Mouse (Mus musculus) T-cell, adult 2 months (primary cell): ENCODE measurements around the gene Mobp.
"Not testable (repeated sequence)": the region's sequence is repeated elsewhere in the genome, so short reads cannot be mapped to it uniquely, and the experiment has no call there.

Experiments
- DNase-seq: peaks from one replicate; pipeline ENCODE4 v3.0.0; 2022; ENCODE audit warnings: low spot score

Gene Mobp

DNA sequence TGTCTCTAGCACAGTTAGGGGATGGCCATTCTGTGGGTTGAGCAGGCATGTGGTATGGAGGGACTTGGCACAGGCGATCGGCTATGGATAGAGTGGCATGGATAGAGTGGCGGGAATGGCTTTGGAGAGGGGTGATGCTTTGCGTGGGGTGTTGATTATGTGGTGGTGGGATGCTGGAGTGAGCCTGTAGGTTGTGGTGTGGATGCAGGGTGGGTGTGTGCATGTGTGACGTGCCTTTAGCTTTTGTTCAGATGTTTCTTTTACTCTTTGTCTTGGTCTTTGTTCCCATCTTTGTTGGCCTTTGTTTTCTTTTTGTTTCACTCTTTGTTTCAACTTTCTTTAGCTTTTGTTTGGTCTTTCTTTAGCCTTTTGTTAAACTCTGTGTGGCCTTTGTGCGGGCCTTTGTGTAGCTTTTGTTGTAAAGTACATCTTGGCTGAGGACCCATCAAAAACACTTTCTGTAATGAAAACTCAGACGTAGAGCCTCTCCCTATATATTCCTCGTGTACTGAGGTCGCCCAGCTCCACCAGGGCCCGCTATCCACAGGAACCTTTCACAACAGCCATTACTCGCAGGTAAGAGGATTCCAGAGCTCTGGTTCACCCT lies at the start of gene Mobp:
Mobp (plus strand) TSS at position 486 of the 607 bp plus-strand sequence.
- no peak for DNase-seq

DNA sequence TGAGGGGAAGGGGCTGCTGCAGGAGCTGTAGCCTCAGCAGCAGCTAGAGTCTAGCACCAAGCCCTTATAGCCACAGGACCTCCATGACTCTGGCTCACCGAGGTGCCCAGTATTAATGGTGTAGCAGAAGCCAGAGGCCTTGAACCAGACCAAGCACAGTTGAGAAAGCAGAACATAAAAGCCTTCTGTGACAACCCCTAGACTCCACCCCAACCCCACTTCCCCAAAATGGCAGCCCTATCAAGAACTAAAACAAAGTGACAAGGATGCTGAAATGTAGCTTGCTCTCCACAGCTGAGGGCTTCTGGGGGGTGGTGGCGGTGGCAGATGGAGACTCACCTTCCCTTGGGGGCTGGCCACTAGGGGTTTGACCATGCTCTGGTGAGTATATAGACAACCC lies 48.3 kb upstream of the Mobp start:
- no peak for DNase-seq

DNA sequence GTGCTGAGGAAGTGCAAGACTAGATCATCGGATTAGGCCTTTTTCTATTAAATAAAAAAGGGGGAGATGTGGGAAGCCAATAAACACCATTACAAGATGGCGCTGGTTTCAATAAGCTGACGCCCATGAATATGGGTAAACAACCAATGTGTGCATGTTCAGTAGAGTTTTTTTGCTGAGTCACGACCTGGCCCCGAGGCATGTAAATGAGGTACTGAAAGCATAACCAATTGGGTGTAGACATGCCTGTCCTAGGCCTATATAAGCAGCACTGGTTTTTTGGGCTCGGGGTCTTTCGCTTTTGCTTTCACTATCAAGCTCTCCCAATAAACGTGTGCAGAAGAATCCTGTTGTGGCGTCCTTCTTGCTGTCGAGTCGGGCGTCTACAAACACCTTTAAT lies 40.6 kb upstream of the Mobp start:
- DNase-seq: not testable (repeated sequence)

DNA sequence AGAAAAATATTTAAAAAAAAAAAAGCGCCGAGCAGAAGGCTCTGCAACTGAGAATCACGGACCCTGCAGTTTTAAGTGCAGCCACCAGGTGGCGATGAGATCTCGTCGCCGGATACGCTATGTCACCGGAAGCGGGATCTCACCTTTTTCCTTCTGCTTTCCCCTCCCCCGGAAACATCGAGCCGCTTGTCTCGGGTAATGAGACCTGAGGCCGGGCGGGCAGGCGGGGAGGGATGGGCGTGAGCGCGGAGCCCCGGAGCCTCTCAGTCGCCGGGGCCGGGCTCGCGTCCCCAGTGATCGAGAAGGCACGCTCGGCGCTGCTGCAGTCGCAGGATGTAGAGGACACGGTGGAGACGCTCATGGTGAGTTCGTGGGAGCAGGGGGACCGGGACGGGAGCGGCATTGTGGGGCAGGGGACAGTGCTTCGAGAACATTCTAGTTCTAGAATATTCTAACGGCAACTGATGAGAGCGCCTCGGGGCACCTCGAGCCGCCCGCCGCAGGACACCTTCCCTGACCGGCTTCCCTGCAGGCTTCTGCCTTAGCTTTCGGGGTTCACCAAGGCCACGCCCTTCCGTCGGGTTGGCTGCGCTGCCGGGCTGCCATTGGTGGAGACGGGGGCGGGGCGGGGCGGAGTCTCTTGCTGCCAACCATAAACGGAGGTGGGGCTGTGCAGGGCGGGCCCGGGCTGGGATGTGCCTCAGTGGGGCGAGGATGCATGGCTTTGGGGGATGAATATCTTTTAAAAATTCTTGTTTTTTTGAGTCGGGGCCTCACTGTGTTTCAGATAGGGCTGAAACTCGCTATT lies 39.1 kb upstream of the Mobp start, which contains the start of gene Slc25a38:
Slc25a38 (plus strand) TSS at position 164 of the 808 bp plus-strand sequence.
- DNase-seq: peak; percentile 93

DNA sequence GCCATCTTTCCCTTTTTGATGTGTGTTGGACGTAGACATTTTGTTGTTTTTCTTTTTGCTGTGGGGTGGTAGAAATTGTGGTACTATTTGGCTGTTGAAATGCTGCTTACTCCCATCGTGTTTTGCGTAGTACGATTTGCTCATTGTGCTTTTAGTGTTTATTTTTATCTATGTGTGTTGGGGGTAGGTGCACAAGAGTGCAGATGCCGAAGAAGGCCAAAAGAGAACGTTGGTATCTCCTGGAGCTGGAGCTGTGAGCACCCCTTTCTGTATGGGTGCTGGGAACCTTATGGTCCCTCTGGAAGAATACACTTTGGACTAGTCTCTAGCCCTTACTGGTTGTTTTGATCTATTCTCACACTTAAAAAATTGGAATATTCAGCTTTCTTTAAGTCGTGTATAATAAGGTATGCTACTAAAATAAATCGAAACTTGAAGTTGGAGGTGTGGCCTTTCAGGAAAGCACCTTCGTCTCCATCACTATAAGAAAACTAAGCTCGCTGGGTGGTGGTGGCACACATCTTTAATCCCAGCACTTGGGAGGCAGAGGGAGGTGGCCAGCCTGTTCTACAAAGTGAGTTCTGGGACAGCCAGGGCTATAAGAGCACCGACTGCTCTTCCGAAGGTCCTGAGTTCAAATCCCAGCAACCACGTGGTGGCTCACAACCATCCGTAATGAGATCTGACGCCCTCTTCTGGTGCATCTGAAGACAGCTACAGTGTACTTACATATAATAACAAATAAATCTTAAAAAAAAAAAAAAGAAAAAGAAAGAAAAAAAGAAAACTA lies 38.2 kb upstream of the Mobp start:
- DNase-seq: no peak

DNA sequence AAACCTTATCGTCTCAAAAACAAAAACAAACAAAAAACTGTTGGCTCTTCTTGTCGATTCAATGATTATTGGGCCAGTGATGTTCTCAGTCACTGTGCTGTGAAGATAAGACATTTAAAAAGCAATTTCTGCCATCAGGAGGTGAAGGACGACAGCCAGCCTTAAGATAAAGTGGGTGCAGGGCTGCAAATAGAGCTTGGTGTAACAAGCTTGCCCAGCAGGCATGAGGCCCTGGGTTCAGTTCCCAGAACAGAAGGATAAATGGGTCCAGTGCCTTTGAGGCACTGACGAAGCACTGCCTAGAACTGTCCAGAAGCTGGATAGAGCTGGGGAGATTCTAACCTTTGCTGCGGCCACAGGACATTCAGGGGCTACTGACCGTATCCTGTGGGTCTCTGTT lies 37.0 kb upstream of the Mobp start:
- DNase-seq: no peak

DNA sequence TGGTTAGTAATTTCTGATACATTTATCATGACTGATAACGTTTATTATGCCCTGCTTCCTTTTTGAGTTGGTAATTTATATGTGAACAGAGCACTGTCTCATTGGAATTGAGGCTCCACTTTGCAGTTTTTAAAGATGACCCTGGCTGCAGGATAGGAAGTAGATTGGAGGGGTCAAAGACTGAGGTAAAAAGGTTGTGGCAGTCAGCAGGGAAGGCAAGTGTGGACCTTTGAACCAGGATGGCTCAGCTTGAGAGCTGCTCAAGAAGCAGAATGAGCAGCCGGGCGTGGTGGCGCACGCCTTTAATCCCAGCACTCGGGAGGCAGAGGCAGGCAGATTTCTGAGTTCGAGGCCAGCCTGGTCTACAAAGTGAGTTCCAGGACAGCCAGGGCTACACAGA lies 36.1 kb upstream of the Mobp start:
- DNase-seq: no peak

DNA sequence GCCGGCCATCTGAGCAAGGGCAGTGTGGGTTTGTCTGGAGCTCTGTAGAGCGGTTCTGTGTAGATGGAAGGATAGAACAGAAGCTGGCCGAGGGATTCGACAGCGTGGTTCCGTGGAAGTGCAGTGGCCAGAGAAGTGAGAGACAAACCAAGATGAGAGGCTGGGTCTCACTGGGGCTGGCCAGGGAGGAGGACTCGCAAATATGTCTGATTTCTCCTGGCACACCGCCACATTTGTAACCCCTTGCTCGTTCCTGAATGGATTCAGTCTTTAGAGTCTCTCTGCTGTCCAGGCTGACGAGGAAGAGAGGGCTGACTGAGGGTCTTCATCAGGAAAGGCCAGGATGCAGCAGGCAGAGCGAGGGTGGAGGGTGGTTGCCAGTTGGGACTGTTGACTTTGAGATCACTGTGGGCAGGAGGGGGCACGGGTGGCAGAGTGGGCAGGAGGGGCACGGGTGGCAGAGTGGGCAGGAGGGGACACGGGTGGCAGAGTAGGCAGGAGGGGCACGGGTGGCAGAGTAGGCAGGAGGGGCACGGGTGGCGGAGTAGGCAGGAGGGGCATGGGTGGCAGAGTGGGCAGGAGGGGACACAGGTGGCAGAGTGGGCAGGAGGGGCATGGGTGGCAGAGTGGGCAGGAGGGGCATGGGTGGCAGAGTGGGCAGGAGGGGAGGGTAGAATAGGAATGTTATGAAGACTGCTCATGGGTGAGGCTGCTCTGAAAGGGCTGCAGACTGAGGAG lies 35.3 kb upstream of the Mobp start:
- DNase-seq: no peak

DNA sequence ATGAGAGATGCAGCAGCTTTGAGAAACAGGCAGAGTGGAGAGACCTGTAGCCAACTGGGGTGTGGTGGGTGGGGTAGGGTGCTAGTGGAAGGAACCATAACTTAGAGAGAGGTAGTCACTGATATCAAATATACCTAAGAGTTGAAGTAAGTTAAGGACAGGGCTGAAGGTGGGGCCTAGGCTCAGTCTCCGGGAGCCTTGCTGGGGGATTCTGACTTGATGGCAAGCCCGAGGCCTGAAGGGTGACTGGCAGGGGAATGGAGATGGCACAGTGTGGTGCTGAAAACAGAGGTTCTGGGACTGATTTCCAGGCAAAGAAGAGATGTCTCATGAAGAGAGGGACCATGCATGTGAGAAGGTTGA lies 34.7 kb upstream of the Mobp start:
- no peak for DNase-seq

DNA sequence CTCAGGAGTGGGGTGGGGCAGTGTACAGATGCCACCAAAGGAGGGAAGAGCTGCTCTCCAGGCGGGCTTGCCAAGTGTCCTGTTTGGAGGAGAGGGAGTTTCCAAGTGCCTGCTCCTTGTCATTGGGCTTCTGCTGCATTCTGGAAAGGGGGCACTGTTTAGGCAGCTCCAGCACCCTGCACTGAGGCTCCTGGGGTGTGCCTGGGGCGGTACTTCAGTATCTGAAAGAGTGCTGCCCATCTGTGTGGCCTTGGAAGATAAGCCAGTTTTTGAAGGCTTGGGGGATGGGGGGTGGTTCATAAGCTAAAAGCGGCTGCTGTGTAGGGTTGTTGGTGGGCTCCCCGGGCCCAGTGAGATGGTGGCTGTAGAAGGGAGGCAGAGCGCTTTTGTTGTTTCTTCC lies 33.9 kb upstream of the Mobp start:
- no peak for DNase-seq

DNA sequence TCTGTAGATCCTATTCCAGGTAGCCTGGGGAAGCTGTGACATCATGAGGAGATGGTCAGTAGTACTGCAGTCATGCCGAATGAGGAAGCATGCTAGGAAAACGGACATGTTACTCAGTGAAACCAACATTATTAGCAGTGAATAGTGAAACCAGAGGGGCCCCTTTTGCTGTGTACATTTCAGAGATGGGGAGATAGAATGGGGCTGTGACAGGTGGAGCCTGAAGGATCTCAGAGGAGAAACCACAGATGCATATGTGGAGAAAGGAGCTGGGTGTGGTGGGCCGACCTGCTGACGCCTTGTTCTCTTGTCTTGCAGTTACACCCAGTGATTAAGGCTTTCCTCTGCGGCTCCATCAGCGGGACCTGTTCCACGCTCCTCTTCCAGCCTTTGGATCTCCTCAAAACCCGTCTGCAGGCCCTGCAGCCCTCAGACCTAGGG lies 33.3 kb upstream of the Mobp start:
- no peak for DNase-seq

DNA sequence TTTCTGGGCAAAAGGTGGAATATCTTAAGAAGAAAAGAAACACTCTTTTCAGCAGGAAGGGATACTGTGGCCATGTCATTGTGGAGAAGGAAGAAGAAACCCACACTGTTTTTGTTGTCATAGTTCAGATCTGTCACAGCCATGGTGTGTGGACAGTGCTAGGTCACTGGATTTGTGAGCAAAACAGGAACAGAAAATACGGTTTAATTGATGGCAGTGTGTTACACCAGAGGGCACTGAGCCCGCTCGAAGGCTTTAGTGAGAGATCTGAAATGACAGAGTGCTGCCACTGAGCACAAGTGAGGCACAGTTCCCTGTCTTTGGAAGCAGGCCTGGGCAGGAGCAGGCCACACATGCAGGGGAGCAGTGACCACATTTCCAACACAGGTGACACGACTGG lies 31.3 kb upstream of the Mobp start:
- DNase-seq: no peak

DNA sequence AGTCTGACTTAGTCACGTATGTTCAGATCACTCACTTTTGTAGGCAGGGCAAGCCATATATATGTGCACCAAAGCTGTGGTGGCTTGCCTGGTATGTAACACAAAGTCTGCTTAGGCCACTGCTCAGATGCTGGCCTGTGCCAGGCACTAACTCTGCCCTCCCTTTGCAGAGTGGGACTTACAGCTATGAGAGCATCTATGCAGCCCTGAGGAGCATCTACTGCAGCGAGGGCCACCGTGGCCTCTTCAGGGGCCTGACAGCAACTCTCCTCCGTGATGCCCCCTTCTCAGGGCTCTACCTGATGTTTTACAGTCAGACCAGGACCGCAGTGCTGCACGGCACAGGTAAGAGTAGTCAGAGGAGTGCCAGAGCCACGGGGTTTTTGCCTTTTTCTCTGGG lies 29.0 kb upstream of the Mobp start:
- DNase-seq: no peak

DNA sequence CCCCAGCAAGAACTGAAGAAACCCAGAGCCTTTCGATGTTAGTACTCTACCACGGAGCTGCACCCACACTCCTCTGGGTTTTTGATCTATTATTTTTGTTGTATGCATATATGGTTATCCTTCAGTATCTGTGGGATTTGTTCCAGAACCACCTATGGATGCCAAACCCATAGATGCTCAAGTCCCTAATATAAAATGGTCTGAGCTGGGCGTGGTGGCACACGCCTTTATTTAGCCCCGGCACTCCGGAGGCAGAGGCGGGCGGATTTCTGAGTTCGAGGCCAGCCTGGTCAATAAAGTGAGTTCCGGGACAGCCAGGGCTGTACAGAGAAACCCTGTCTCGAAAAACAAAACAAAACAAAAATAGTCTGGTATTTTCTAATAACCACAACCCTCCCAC lies 22.6 kb upstream of the Mobp start:
- DNase-seq: no peak

DNA sequence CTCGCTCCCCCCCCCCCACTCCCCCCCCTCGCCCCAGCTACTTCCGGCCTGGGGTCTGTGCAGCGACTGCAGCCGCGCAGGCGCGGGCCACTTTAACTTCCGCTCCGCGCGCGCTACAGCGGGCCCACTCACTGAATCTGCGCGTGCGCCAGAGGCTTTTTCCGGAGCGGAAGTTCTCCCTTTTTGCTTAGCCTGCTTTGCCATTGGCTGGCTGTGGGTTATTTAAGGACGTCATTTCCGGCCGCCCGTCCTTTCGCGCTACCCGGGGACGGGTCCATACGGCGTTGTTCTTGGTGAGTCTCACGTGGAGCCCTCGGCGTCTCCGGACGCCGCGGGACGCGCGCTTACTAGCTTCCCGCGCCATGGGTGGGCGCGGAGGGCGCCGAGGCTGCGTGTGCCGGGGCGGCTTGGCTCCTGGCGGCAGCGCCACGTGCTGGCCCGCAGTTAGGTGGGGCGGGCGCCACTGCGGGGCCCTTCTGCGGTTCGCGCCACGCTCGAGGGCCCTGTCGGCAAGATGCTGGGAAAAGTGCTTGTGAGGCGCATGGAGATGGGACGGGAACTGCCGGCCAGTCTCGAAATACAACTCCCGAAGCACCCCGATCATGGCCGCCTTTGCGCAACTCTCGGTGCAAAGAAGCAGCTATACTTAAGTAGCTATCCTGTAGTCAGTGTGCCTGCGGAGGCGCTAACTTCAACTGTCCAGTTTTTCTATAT lies 21.8 kb upstream of the Mobp start, which contains the start of gene Rpsa:
Rpsa (plus strand) TSS at position 152 of the 714 bp plus-strand sequence.
- DNase-seq: peak; percentile 98

DNA sequence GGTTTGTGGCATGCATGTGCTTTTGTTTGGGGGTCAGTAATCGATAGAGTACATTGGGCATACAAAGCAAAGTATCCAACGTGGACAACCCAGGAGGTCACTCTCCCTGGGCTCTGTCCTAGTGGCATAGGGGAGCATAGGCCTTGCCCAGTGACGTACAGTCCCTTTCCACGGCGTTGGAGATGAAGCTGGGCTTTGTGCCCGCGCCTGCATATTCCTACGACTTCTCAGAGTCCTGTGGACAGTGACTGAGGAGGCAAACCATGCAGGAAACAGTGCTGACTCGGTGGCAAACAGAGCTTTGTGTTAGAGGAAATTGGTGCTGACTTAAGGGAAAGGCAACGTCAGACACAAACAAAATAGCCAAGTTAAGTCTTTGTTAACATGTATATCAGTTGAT lies 20.2 kb upstream of the Mobp start:
- DNase-seq: no peak

DNA sequence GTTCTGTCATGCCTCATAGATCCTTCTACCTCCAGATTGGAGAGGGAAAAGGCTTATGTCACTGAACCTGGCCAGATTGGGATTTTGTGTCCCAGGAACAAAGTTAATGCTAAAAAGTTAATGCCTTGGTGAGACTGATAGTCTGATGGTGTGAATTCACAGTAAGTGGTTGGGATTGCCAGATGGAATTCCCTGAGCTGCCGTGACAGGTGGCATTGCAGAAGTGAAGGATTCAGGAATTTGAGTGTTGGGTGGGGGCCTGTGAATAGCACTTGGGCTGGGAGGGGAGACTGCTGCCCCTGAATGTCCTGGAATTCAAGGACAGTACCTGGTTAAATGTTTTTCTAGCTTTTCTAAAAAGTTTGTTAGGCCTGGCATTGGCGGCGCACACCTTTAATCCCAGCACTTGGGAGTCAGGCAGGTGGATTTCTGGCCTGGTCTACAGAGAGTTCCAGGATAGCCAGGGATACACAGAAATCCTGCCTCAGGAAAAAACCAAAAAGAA lies 17.7 kb upstream of the Mobp start:
- no peak for DNase-seq

DNA sequence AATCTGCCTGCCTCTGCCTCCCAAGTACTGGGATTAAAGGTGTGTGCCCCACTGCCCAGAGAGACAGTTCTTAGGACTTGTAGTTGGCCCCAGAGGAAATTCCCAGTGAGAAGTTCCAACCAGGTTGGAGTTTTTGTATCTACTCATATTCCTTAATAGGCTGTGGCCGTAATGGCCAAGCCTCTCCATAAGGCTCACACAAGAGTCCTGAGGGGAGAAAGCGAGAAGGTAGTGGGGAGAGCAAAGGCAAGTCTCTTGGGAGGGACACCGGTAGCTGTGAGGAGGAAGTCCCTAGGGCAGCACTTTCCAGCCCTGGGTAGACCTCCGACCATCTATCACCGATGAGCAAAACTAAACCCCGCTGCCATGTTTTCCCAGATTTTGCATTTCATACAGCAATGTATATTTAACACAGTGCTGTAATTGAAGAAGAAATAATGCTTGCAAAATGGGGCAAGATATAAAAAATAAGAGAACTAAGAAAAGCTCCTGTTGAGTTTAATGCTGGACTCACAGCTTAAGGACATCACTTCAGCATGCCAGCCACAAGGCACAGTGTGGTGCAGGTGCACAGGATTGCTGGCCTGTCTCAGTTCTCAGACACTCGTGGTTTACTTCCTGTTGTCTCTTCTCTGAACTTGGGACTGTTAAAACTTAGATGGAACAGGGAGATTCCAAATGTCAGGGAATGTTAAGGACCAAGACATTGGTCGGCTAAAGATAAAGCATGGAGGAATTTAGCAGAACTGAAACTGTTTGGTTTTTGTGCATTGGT lies 16.3 kb upstream of the Mobp start:
- no peak for DNase-seq

DNA sequence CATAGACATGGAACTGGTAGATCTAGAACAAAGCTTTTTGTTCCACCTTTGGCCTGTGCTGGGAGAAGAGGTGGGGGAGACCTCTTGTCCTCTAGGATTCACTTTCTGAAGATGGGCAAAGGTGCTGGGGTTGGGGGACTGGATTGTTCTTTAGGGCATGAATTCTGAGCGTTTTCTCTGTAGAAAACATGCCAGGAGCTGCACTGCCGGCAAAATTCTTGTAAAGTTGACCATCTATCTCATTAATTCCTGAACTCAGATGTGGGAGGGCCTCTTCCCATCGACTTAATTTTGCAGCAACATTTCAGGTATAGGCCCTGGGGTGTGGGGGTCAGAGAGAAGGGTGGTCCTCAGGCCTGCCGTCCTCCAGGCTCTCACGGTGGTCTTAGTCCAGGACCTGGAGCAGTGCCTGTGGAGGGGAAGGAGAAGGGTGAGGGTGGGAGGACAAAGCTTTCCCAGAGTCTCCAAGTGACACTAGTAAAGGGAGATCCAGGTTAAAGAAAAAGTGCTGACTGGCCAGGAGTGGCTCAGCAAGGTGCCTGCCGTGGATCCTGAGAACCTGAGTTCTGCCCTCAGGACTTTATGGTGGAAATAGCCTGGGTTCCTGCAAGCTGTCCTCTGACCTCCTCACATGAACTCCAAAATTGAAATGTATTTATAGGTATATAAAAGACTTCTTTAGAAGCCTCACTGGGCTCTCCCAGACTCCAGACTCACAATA lies 15.6 kb upstream of the Mobp start:
- DNase-seq: no peak
